Mouse (Mus musculus) cerebellum, postnatal 25 days (tissue): ENCODE measurements at regions not wholly inside any gene's neighbourhood (a gene's known extent, or its start where the extent isn't known, plus 50 kb on each side); places are given as distances from the start of the nearest gene placed in this dataset.
A peak's percentile ranks its signal among the peaks of the same experiment; 100 is the strongest.

Source experiments
- DNase-seq, 2 experiments: peaks; one replicate each; pipeline ENCODE4 v3.0.0; 2021; ENCODE audit warnings: mixed read lengths in 2 of 2

- no peak for DNase-seq
These were observed 448.2 kb downstream of the Tdrd3 start for GRCm38 (mm10) chr14:87864388-87865215.

DNA sequence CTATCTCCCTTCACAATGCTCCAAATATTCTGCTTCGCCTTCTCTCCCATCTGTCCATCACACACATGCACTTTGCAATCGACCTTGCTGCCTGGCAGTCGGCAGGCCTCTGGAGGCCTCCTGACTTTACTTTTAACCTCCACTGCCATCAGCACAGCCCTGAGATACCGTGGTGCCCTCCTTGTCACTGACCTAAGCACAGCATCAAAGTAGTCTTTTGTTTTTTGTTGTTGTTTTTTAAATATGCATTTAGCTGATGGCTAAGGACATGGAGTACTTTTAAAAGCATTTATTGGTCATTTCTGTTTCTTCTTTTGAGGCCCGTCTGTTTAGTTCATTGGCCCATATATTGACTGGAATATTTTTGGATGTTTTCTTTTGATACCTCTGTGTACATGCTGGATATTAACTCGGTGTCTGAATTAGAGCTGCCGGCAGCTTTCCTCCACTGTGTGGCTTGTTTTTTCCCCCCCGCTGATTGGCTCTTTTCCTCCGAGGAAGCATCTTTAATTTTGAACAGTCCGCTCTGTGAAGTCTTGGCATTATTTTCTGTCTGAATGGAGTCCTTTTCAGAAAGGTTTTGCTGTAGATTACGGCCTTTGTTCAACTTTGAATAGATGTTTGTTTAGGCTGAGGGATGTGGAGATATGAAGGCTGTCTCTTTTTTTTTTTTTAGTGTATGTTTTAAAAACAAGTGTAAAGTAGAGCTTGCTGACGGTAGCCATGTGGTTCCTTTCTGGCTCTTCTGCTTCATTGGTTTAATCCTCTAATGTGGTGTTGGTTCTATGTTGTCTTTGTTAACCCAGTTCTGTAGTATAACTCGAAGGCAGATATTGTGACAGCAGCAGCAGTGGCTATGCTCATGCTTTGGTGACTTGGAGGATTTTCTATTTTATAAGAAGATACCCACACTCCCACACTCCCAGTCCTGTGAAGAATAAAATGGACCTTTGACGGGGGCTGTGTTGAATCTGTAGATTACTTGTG is 449.1 kb downstream of the Tdrd3 start:
- DNase-seq: peak in 1 of 2 experiments; percentile 20

GRCm38 (mm10) chr14:87901784-87902183 is 485.3 kb downstream of the Tdrd3 start:
- DNase-seq: no peak

GRCm38 (mm10) chr14:87902416-87902815 is 486.0 kb downstream of the Tdrd3 start:
- no peak for DNase-seq
